Mouse (Mus musculus): ENCODE results near the gene Thrap3.
"Not testable (repeated sequence)": the region's sequence is repeated elsewhere in the genome, so short reads cannot be mapped to it uniquely, and the experiment has no call there.

Gene Thrap3

GRCm38 (mm10) chr4:126219540-126219939 is 17.0 kb upstream of the Thrap3 start:
- DNase-seq (ENCODE audit: low read depth): not testable (repeated sequence)

- DNase-seq (ENCODE audit: low read depth): peak; percentile 79
Observed at GRCm38 (mm10) chr4:126217771-126218170, 15.2 kb upstream of the Thrap3 start.

GRCm38 (mm10) chr4:126207081-126207480 is 4.5 kb upstream of the Thrap3 start:
- DNase-seq (ENCODE audit: low read depth): no peak

- DNase-seq (ENCODE audit: low read depth): no peak
Observed at GRCm38 (mm10) chr4:126205386-126205785, 2.8 kb upstream of the Thrap3 start.

GRCm38 (mm10) chr4:126204661-126205230 is 2.2 kb upstream of the Thrap3 start:
- DNase-seq (ENCODE audit: low read depth): no peak

- no peak for DNase-seq (ENCODE audit: low read depth)
Observed at GRCm38 (mm10) chr4:126204016-126204415, 1.5 kb upstream of the Thrap3 start.

GRCm38 (mm10) chr4:126203336-126203895 is 856 bp upstream of the Thrap3 start:
- no peak for DNase-seq (ENCODE audit: low read depth)

- peak; percentile 50 for DNase-seq (ENCODE audit: low read depth)
Observed at GRCm38 (mm10) chr4:126201514-126202302, 852 bp downstream of the Thrap3 start.

- DNase-seq (ENCODE audit: low read depth): no peak
Observed at GRCm38 (mm10) chr4:126200656-126201055, 1.9 kb downstream of the Thrap3 start.

- DNase-seq (ENCODE audit: low read depth): no peak
Observed at GRCm38 (mm10) chr4:126200036-126200435, 2.5 kb downstream of the Thrap3 start.

- no peak for DNase-seq (ENCODE audit: low read depth)
Observed at GRCm38 (mm10) chr4:126199556-126199955, 3.0 kb downstream of the Thrap3 start.

GRCm38 (mm10) chr4:126197485-126197884 is 5.1 kb downstream of the Thrap3 start:
- DNase-seq (ENCODE audit: low read depth): no peak

- no peak for DNase-seq (ENCODE audit: low read depth)
Observed at GRCm38 (mm10) chr4:126194916-126195315, 7.6 kb downstream of the Thrap3 start.

GRCm38 (mm10) chr4:126194216-126194615 is 8.3 kb downstream of the Thrap3 start:
- DNase-seq (ENCODE audit: low read depth): no peak

GRCm38 (mm10) chr4:126190636-126191035 is 11.9 kb downstream of the Thrap3 start:
- DNase-seq (ENCODE audit: low read depth): no peak

GRCm38 (mm10) chr4:126187096-126187495 is 15.5 kb downstream of the Thrap3 start:
- no peak for DNase-seq (ENCODE audit: low read depth)

GRCm38 (mm10) chr4:126183034-126183433 is 19.5 kb downstream of the Thrap3 start:
- no peak for DNase-seq (ENCODE audit: low read depth)

- peak; percentile 68 for DNase-seq (ENCODE audit: low read depth)
Observed at GRCm38 (mm10) chr4:126181170-126181957, 21.2 kb downstream of the Thrap3 start.

- not testable (repeated sequence) for DNase-seq (ENCODE audit: low read depth)
Observed at GRCm38 (mm10) chr4:126175980-126176379, 26.6 kb downstream of the Thrap3 start.

- DNase-seq (ENCODE audit: low read depth): no peak
Observed at GRCm38 (mm10) chr4:126173800-126174199, 28.8 kb downstream of the Thrap3 start.

GRCm38 (mm10) chr4:126170737-126171136 is 31.8 kb downstream of the Thrap3 start:
- not testable (repeated sequence) for DNase-seq (ENCODE audit: low read depth)

GRCm38 (mm10) chr4:126168851-126169250 is 33.7 kb downstream of the Thrap3 start:
- DNase-seq (ENCODE audit: low read depth): no peak
